Mouse (Mus musculus) lung, postnatal 0 days (tissue): ENCODE data around the gene Rps25.
"Not testable (repeated sequence)": the region's sequence is repeated elsewhere in the genome, so short reads cannot be mapped to it uniquely, and the experiment has no call there.

ENCODE experiments used
- CTCF ChIP-seq: IDR thresholded peaks from 2 replicates; pipeline ENCODE4 v1.5.1; 2016; ENCODE audit warnings: antibody characterized with exemption, mild to moderate bottlenecking
- EP300 ChIP-seq: IDR thresholded peaks from 2 replicates; pipeline ENCODE4 v1.6.1; 2016; ENCODE audit warnings: antibody characterized with exemption, mild to moderate bottlenecking, control low read depth

GRCm38 (mm10) chr9:44444402-44445025 lies 37.6 kb downstream of the Rps25 start:
- TF ChIP-seq CTCF, EP300: not testable (repeated sequence)
